Mouse (Mus musculus) cortical plate, adult 2 months (tissue): ENCODE data around the gene Fbxo40. TPM values are rescaled to one million over a fixed set of nuclear protein-coding genes. Genes with fewer than 3 reads are reported as not detected.

Experiments used
- H3K27ac ChIP-seq: fragments of 200-500 bp; 2 replicates; pipeline ENCODE4 v1.5.1; 2012; ENCODE audit warnings: low read length, control low read depth, inconsistent platforms; ENCODE audit not compliant: insufficient read depth
- H3K4me1 ChIP-seq: fragments of 200-500 bp; 2 replicates; pipeline ENCODE4 v1.6.1; 2011; ENCODE audit warnings: low read length; ENCODE audit not compliant: control insufficient read depth, insufficient read depth
- H3K4me3 ChIP-seq: fragments of 200-500 bp; 2 replicates; pipeline ENCODE4 v1.5.1; 2011; ENCODE audit warnings: mild to moderate bottlenecking, low read length, control low read depth; ENCODE audit not compliant: insufficient read depth
- CTCF ChIP-seq: fragments of 200-500 bp; IDR thresholded peaks from 2 replicates; pipeline ENCODE4 v1.5.1; 2011; ENCODE audit warnings: mild to moderate bottlenecking, control low read depth, low read length; ENCODE audit not compliant: insufficient read depth; ENCODE audit errors: extremely low read depth
- POLR2A ChIP-seq: fragments of 200-500 bp; IDR thresholded peaks from 2 replicates; pipeline ENCODE4 v1.6.1; 2011; ENCODE audit warnings: mild to moderate bottlenecking, low read length, control low read depth; ENCODE audit not compliant: insufficient read depth; ENCODE audit errors: extremely low read depth
- polyA plus RNA-seq: library from polyadenylated mRNA; depleted of rRNA; stranded (reverse); fragments of >200 nt; gene quantifications from 2 replicates; pipeline ENCODE4 v1.2.3, GENCODE M21; 2012

The Fbxo40 gene
- polyA plus RNA-seq, 1 experiment, result 0.10 TPM

DNA sequence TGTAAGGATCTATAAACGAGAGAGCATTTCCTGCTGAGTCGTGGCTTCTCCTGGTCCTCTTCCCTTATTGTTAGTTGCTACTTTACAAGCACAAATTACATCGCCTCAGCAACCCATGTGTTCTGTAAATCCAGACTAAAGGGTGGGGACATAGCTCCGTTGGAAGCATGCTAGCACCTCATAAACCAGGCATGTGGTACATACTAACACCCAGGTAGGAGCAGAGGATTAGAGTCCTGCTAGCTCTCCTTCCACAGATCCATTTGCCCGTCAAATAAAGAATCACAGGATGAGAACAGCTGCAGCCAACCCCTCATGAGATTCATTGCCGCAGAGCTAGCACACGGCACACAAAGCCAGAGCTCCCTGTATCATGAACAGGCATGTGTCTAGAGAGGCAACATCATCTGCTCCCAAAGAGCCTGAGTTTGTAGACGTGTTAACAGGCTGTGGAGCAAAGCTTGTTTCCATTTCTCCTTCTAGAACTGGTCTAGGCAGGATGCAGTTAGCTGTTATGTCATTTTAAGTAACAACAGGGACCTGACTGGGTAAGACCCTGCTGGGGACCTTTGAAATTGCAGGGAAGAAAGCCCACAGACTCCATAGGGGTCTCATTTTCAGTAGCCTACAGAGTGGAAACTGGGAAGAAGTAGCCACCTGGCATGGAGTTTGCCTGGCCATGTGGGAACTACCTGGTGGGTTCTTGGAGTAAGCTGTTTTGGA lies 40.5 kb downstream of the Fbxo40 start:
- H3K27ac ChIP-seq, result no peak overlapping the region
- no peak overlapping the region for H3K4me3 ChIP-seq
- TF ChIP-seq POLR2A, result no peak
- no peak for TF ChIP-seq CTCF
- H3K4me1 ChIP-seq, result no peaks in the 10 kb centered on the region

DNA sequence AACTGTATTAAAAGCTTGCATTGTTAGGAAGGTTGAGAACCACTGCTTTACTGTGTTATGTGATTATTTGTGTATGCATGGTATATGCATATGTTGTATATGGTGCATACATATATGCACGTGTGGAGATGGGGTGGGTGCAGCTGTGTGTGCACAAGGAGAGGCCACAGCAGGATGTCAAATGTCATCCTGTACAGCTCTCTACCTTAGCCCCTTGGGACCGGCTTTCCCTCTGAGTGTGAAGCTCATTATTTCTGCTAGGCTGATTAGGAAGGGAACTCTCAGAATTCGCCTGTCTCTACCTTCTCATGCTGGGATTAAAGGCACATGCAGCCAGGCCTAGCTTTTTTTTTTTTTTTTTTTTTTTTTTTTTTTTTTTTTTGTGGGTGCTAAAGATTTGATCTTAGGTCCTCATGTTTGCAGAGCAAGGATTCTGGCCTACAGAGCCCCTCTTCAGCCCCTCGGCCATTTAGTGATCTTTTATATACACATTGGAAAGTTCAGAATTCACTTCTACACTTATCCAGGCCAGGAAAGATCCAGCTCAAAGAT lies 42.5 kb downstream of the Fbxo40 start:
- H3K4me3 ChIP-seq, result no peak overlapping the region
- H3K4me1 ChIP-seq, result no peaks in the 10 kb centered on the region
- H3K27ac ChIP-seq, result no peak overlapping the region
- TF ChIP-seq POLR2A, result no peak
- no peak for TF ChIP-seq CTCF

DNA sequence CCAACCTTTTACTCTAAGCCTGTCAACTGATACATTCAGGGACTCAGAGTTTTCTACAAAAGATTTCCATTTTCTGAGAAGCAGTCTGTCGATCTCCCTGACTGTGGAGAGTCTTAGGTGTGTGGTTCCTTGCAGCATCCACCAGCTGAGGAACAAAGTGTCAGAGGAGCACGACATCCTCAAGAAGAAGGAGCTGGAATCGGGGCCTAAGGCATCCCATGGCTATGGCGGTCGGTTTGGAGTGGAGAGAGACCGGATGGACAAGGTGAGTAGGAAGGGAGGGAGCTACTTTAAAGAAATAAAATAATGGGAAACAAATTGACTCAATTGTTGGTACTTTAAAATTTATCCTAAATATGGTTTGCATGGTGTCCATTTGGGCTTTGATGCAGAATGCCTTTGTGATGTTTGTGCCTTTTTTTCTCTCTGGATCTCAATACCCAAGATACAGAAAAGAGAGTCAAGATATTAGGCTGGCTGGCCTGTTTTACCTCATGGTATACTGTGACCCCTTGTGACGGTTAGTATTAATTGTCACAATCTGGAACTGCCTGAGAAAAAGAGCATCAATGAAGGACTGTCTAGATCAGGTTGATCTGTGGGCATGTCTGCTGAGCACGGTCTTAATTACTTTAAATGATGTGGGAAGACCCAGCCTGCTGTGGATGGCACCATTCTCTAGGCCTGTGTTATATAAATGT lies 43.7 kb downstream of the Fbxo40 start:
- no peak overlapping the region for H3K4me3 ChIP-seq
- H3K4me1 ChIP-seq, result no peaks in the 10 kb centered on the region
- H3K27ac ChIP-seq, result no peak overlapping the region
- TF ChIP-seq CTCF (no peak), POLR2A (no peak)

DNA sequence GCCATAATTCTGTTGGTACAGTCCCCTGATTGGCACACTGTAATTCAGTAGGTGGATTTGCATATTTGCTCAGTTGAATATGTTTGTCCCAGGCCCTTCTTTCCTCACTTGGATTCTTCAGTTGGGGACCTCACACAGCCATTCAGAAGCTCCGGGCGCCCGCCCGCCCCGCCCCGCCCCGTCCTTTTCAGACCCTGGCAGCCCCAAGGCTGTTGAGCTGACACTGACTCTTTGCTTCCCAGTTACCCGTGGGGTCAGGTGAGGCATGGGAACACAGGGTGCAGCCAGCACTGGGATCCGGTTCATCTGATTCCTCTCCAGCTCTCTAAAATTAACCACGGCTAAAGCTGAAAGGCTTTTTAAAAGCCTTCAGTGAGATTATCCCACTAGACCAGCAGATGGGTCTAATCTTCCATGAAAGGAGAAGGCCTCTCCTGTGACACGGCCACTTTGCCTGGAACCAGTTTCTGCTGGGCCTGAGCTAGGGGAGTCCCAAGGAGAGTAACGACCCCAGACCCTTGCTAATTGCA lies 45.3 kb downstream of the Fbxo40 start:
- TF ChIP-seq CTCF (no peak), POLR2A (no peak)
- H3K4me3 ChIP-seq, result no peak overlapping the region
- H3K27ac ChIP-seq, result no peak overlapping the region
- H3K4me1 ChIP-seq, result no peaks in the 10 kb centered on the region

- no peaks in the 10 kb centered on the region for H3K4me1 ChIP-seq
- TF ChIP-seq CTCF (no peak), POLR2A (no peak)
- no peak overlapping the region for H3K27ac ChIP-seq
- no peak overlapping the region for H3K4me3 ChIP-seq
These were observed 46.7 kb downstream of the Fbxo40 start for GRCm38 (mm10) chr16:36943591-36943990.

GRCm38 (mm10) chr16:36941895-36942294 lies 48.4 kb downstream of the Fbxo40 start:
- no peaks in the 10 kb centered on the region for H3K4me1 ChIP-seq
- no peak overlapping the region for H3K4me3 ChIP-seq
- no peak for TF ChIP-seq POLR2A
- TF ChIP-seq CTCF, result no peak
- H3K27ac ChIP-seq, result no peak overlapping the region

- H3K4me3 ChIP-seq, result no peak overlapping the region
- no peaks in the 10 kb centered on the region for H3K4me1 ChIP-seq
- no peak overlapping the region for H3K27ac ChIP-seq
- TF ChIP-seq CTCF (no peak), POLR2A (no peak)
These were observed 49.0 kb downstream of the Fbxo40 start for GRCm38 (mm10) chr16:36941137-36941727.

DNA sequence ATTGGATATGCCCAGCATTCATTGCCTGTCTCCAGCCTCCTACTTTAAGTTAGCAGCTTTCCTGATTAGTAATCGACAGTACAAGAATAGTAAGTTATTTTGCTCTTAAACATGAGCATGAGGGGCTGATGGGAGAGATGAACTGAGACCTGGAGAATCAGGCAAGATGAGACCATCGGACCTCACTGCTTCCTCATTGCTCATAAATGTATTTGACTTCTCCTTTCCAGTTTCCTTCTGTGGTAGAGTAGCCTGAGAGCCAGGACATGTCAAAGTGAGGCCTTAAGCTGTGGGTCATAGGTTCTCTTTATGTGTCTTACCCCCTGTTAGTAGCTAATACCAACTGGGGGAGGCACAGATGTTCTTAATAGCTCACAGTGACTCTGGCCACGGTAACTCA lies 54.5 kb downstream of the Fbxo40 start:
- TF ChIP-seq POLR2A, result no peak
- no peak for TF ChIP-seq CTCF
- no peak overlapping the region for H3K4me3 ChIP-seq
- no peak overlapping the region for H3K27ac ChIP-seq
- 0 out of 2 replicates have a peak, but pooled peaks cover 1% of the 10 kb centered on the region for H3K4me1 ChIP-seq

- TF ChIP-seq POLR2A, result no peak
- no peak for TF ChIP-seq CTCF
- Histone ChIP-seq H3K4me3 (no peak within 1 kb of the TSS), H3K27ac (0 out of 2 replicates have a peak within 1 kb of the TSS, but pooled peaks have one; percentile 65), H3K4me1 (0 out of 2 replicates have a peak, but pooled peaks cover 1% of the 10 kb centered on the region)
These were observed 55.2 kb downstream of the Fbxo40 start, which contains the start of gene Hcls1 for GRCm38 (mm10) chr16:36934841-36935620. Hcls1 (plus strand) TSS chr16:36934983.
